Mouse (Mus musculus) CH12.LX (cell line): ENCODE data around the gene 1810010H24Rik. TPM values are rescaled to one million over a fixed set of nuclear protein-coding genes. Genes with fewer than 3 reads are reported as not detected.

Experiments
- DNase-seq: peaks from one replicate; pipeline ENCODE4 v3.0.0-alpha.2; 2013; ENCODE audit errors: extremely low read depth
- H3K27ac ChIP-seq: 2 replicates; pipeline ENCODE4 v1.5.1; 2012; ENCODE audit warnings: low read depth, mild to moderate bottlenecking, control low read depth, moderate library complexity; ENCODE audit not compliant: insufficient read depth
- H3K27me3 ChIP-seq: replicated peaks from 2 replicates; pipeline ENCODE3; 2012; ENCODE audit warnings: inconsistent platforms
- H3K36me3 ChIP-seq, 2 experiments: replicated peaks in 1 of 2; 2 replicates each; pipeline versions ENCODE3 to v1.6.1; 2012; ENCODE audit warnings: inconsistent platforms in 1 of 2, low read length in 1 of 2, mild to moderate bottlenecking in 1 of 2, mixed read lengths in 1 of 2, moderate library complexity in 1 of 2; ENCODE audit not compliant: control insufficient read depth in 1 of 2, insufficient read depth in 1 of 2
- H3K4me1 ChIP-seq, 2 experiments: 2 replicates each; pipeline ENCODE4 v1.6.1; 2012; ENCODE audit warnings: inconsistent platforms in 1 of 2, moderate library complexity in 1 of 2; ENCODE audit not compliant: insufficient read depth in 2 of 2, control insufficient read depth in 1 of 2
- H3K4me2 ChIP-seq: 2 replicates; pipeline ENCODE4 v1.6.1; 2012; ENCODE audit warnings: low read depth, mild to moderate bottlenecking, control low read depth; ENCODE audit not compliant: poor library complexity, insufficient read depth, severe bottlenecking
- H3K4me3 ChIP-seq, 3 experiments: fragments of 150-350 bp in 1 of 3; sonication (generic) in 1 of 3; replicated peaks in 1 of 3; 2 replicates each; pipeline versions ENCODE3 to v1.5.1; 2011 to 2012; ENCODE audit warnings: low read depth in 2 of 3, low read length in 2 of 3, mild to moderate bottlenecking in 2 of 3, moderate library complexity in 2 of 3, control low read depth in 1 of 3, improper control_type of control experiment in 1 of 3, inconsistent platforms in 1 of 3, mixed read lengths in 1 of 3; ENCODE audit not compliant: poor library complexity in 1 of 3
- H3K79me2 ChIP-seq: replicated peaks from 2 replicates; pipeline ENCODE4 v1.6.1; 2012; ENCODE audit warnings: mild to moderate bottlenecking, moderate library complexity; ENCODE audit not compliant: control insufficient read depth, poor library complexity, insufficient read depth, severe bottlenecking; ENCODE audit errors: extremely low read depth
- H3K9ac ChIP-seq: 2 replicates; pipeline ENCODE4 v1.6.1; 2012; ENCODE audit warnings: low read depth, mild to moderate bottlenecking, control low read depth, moderate library complexity; ENCODE audit not compliant: insufficient read depth
- H3K9me3 ChIP-seq: replicated peaks from 2 replicates; pipeline ENCODE3; 2012; ENCODE audit warnings: low read length, inconsistent platforms, mixed read lengths
- CHD2 ChIP-seq: IDR thresholded peaks from 2 replicates; pipeline ENCODE4 v1.6.1; 2011; ENCODE audit warnings: low read length, improper control_type of control experiment
- CTCF ChIP-seq, 2 experiments: IDR thresholded peaks in 1 of 2; conservative IDR thresholded peaks in 1 of 2; 2 replicates each; pipeline ENCODE4 v1.5.1; 2011 to 2012; ENCODE audit warnings: low read depth in 2 of 2, low read length in 2 of 2, improper control_type of control experiment in 1 of 2, inconsistent platforms in 1 of 2, mild to moderate bottlenecking in 1 of 2, moderate library complexity in 1 of 2
- ELF1 ChIP-seq: IDR thresholded peaks from 2 replicates; pipeline ENCODE4 v1.6.1; 2014; ENCODE audit warnings: low read depth, mild to moderate bottlenecking, inconsistent platforms, low read length, improper control_type of control experiment
- EP300 ChIP-seq: IDR thresholded peaks from 2 replicates; pipeline ENCODE4 v1.6.1; 2011; ENCODE audit warnings: low read length, improper control_type of control experiment
- ETS1 ChIP-seq: conservative IDR thresholded peaks from 2 replicates; pipeline ENCODE4 v1.6.1; 2012; ENCODE audit warnings: low read depth, mild to moderate bottlenecking, inconsistent platforms, low read length, improper control_type of control experiment, moderate library complexity
- GABPA ChIP-seq: IDR thresholded peaks from 2 replicates; pipeline ENCODE4 v1.6.1; 2012; ENCODE audit warnings: low read depth, low read length, improper control_type of control experiment, inconsistent platforms; ENCODE audit not compliant: insufficient replicate concordance
- HCFC1 ChIP-seq: IDR thresholded peaks from 2 replicates; pipeline ENCODE4 v1.6.1; 2012; ENCODE audit warnings: low read depth, mild to moderate bottlenecking, inconsistent platforms, low read length, improper control_type of control experiment
- IRF4 ChIP-seq: IDR thresholded peaks from 2 replicates; pipeline ENCODE4 v1.6.1; 2014; ENCODE audit warnings: low read depth, mild to moderate bottlenecking, inconsistent platforms, low read length, improper control_type of control experiment
- JUND ChIP-seq: conservative IDR thresholded peaks from 2 replicates; pipeline ENCODE4 v1.6.1; 2011; ENCODE audit warnings: low read depth, low read length, improper control_type of control experiment
- KAT2A ChIP-seq: IDR thresholded peaks from 2 replicates; pipeline ENCODE4 v1.6.1; 2012; ENCODE audit warnings: low read length, improper control_type of control experiment, inconsistent platforms; ENCODE audit not compliant: insufficient replicate concordance
- MAFK ChIP-seq: IDR thresholded peaks from 2 replicates; pipeline ENCODE4 v1.6.1; 2011; ENCODE audit warnings: low read length, improper control_type of control experiment; ENCODE audit not compliant: insufficient replicate concordance
- MAX ChIP-seq: IDR thresholded peaks from 2 replicates; pipeline ENCODE4 v1.6.1; 2011; ENCODE audit warnings: low read length, improper control_type of control experiment
- MEF2A ChIP-seq: IDR thresholded peaks from 2 replicates; pipeline ENCODE4 v1.6.1; 2014; ENCODE audit warnings: low read depth, mild to moderate bottlenecking, inconsistent platforms, low read length, improper control_type of control experiment, borderline replicate concordance
- RCOR1 ChIP-seq: conservative IDR thresholded peaks from 2 replicates; pipeline ENCODE4 v1.6.1; 2012; ENCODE audit warnings: low read depth, mild to moderate bottlenecking, inconsistent platforms, low read length, improper control_type of control experiment
- ZC3H11A ChIP-seq: IDR thresholded peaks from 2 replicates; pipeline ENCODE4 v1.6.1; 2012; ENCODE audit warnings: low read depth, mild to moderate bottlenecking, inconsistent platforms, low read length, improper control_type of control experiment
- ZKSCAN1 ChIP-seq: IDR thresholded peaks from 2 replicates; pipeline ENCODE4 v1.6.1; 2012; ENCODE audit warnings: low read depth, inconsistent platforms, low read length, improper control_type of control experiment, borderline replicate concordance
- ZNF384 ChIP-seq: IDR thresholded peaks from 2 replicates; pipeline ENCODE4 v1.6.1; 2012; ENCODE audit warnings: low read depth, low read length, improper control_type of control experiment, inconsistent platforms
- dilution Hi-C: fragments of 300-500 bp; cut with MboI; formaldehyde crosslinking; loops from 2 replicates; pipeline ENCODE4 v1.14.3; 2020; ENCODE audit warnings: low sequenced_read_pairs; ENCODE audit not compliant: extremely low pct_unique_long_range_greater_than_20kb, extremely low pct_ligation_motif_present
- in situ Hi-C: fragments of 300-500 bp; cut with MboI; formaldehyde crosslinking; loops from 3 replicates; pipeline ENCODE4 v1.14.3; 2019; ENCODE audit warnings: low sequenced_read_pairs, low pct_ligation_motif_present, low pct_unique_long_range_greater_than_20kb, mixed read lengths
- polyA plus RNA-seq: library from polyadenylated mRNA; unstranded; fragments of >175 nt; gene quantifications from 2 replicates; pipeline ENCODE4 v1.2.1, GENCODE M21; 2012; ENCODE audit warnings: low read depth; ENCODE audit not compliant: insufficient read length
- total RNA-seq, 2 experiments: library from RNA; depleted of rRNA; stranded (reverse); fragments of 300-350 nt in 1 of 2; fragments of >200 nt in 1 of 2; gene quantifications; 2 replicates each; pipeline ENCODE4 v1.2.3; 2012 to 2014

The 1810010H24Rik gene
- total and polyA plus RNA-seq, 3 experiments: 0.53 to 1.7 (median 1.1) TPM

GRCm38 (mm10) chr11:107063067-107063466 is 37.6 kb downstream of the 1810010H24Rik start:
- in situ Hi-C loops (no loop called here), dilution Hi-C loops (no loop called here)
- no peaks in the 10 kb centered on the region for H3K27me3 ChIP-seq

GRCm38 (mm10) chr11:107064590-107064989 is 39.1 kb downstream of the 1810010H24Rik start:
- no peak for DNase-seq
- dilution Hi-C loops: no loop called here
- H3K4me1 ChIP-seq: no peaks in the 10 kb centered on the region
- TF ChIP-seq ZC3H11A: no peak
- no peak for TF ChIP-seq ZNF384
- TF ChIP-seq KAT2A: no peak
- TF ChIP-seq ZKSCAN1: no peak
- TF ChIP-seq HCFC1: no peak
- TF ChIP-seq CTCF (conservative IDR thresholded peaks at IDR 0.05 in 1 of 2, IDR thresholded peaks at IDR 0.05 in 1 of 2; ENCODE audit: low read depth in 2 of 2, low read length in 2 of 2): no peak
- TF ChIP-seq GABPA: no peak
- TF ChIP-seq ETS1: no peak
- TF ChIP-seq RCOR1: no peak
- no peak for TF ChIP-seq CHD2
- TF ChIP-seq EP300: no peak
- TF ChIP-seq JUND: no peak
- no peak for TF ChIP-seq MAX
- TF ChIP-seq MAFK: no peak
- TF ChIP-seq MEF2A: no peak
- no peak for TF ChIP-seq IRF4
- H3K36me3 ChIP-seq: peaks cover 63 to 93% of the 10 kb centered on the region in 2 experiments
- no peaks in the 10 kb centered on the region for H3K9me3 ChIP-seq
- in situ Hi-C loops: no loop called here
- no peak overlapping the region for H3K4me3 ChIP-seq
- no peak overlapping the region for H3K4me2 ChIP-seq
- no peak overlapping the region for H3K9ac ChIP-seq
- H3K27me3 ChIP-seq: no peaks in the 10 kb centered on the region
- no peak overlapping the region for H3K27ac ChIP-seq
- H3K79me2 ChIP-seq: no peaks in the 10 kb centered on the region

More at GRCm38 (mm10) chr11:107063067-107063466, 37.6 kb downstream of the 1810010H24Rik start:
- Histone ChIP-seq H3K79me2 (no peaks in the 10 kb centered on the region), H3K9ac (no peak overlapping the region), H3K4me1 (no peaks in the 10 kb centered on the region), H3K4me3 (no peak overlapping the region), H3K36me3 (peaks cover 75 to 96% of the 10 kb centered on the region in 2 experiments)
- no peak for TF ChIP-seq RCOR1
- TF ChIP-seq ZNF384: no peak
- TF ChIP-seq ELF1: no peak
- TF ChIP-seq, all 38 proteins: peak for 0
- Histone ChIP-seq H3K9me3 (no peaks in the 10 kb centered on the region), H3K4me2 (no peak overlapping the region), H3K27ac (no peak overlapping the region)
- no peak for DNase-seq
